Mouse (Mus musculus) thymus, adult 2 months (tissue): ENCODE measurements around the gene Cytip. TPM values are rescaled to one million over a fixed set of nuclear protein-coding genes. Genes with fewer than 3 reads are reported as not detected.

Experiments used
- DNase-seq: peaks from one replicate; pipeline ENCODE4 v3.0.0; 2021
- H3K27ac ChIP-seq: fragments of 200-500 bp; 2 replicates; pipeline ENCODE4 v1.5.1; 2012; ENCODE audit warnings: low read length, control low read depth; ENCODE audit not compliant: control insufficient read depth, insufficient read depth
- H3K27me3 ChIP-seq: fragments of 200-500 bp; 2 replicates; pipeline ENCODE4 v1.6.1; 2012; ENCODE audit warnings: mild to moderate bottlenecking, low read length, moderate library complexity, mixed read lengths; ENCODE audit not compliant: control insufficient read depth, insufficient read depth
- H3K36me3 ChIP-seq: fragments of 200-500 bp; 2 replicates; pipeline ENCODE4 v1.6.1; 2012; ENCODE audit warnings: mild to moderate bottlenecking, low read length, moderate library complexity; ENCODE audit not compliant: control insufficient read depth, insufficient read depth
- H3K4me1 ChIP-seq: fragments of 200-500 bp; replicated peaks from 2 replicates; pipeline ENCODE4 v1.6.1; 2012; ENCODE audit warnings: low read length; ENCODE audit not compliant: control insufficient read depth, insufficient read depth
- H3K4me3 ChIP-seq: fragments of 200-500 bp; 2 replicates; pipeline ENCODE4 v1.5.1; 2012; ENCODE audit warnings: mild to moderate bottlenecking, low read length, control low read depth, moderate library complexity; ENCODE audit not compliant: control insufficient read depth, insufficient read depth
- CTCF ChIP-seq: fragments of 200-500 bp; IDR thresholded peaks from 2 replicates; pipeline ENCODE4 v1.5.1; 2012; ENCODE audit warnings: mild to moderate bottlenecking, control low read depth, low read length, moderate library complexity, borderline replicate concordance; ENCODE audit not compliant: control insufficient read depth, poor library complexity, insufficient read depth; ENCODE audit errors: extremely low read depth
- POLR2A ChIP-seq: fragments of 200-500 bp; IDR thresholded peaks from 2 replicates; pipeline ENCODE4 v1.6.1; 2012; ENCODE audit warnings: mild to moderate bottlenecking, low read length, control low read depth, moderate library complexity; ENCODE audit not compliant: control insufficient read depth, poor library complexity, insufficient read depth; ENCODE audit errors: extremely low read depth
- WGBS: fragments of 180-500 bp; shearing (Covaris S2); methylation state at CpG from one replicate; pipeline ENCODE4 v1.1.7; 2018; 5-methylcytosine and 5-hydroxymethylcytosine counted together
- polyA plus RNA-seq: library from polyadenylated mRNA; depleted of rRNA; stranded (reverse); fragments of >200 nt; gene quantifications from 2 replicates; pipeline ENCODE4 v1.2.3, GENCODE M21; 2012

The Cytip gene
- polyA plus RNA-seq, 1 experiment, result 293 TPM

GRCm38 (mm10) chr2:58158107-58158506 lies 37.2 kb downstream of the Cytip start:
- 13% methylated on average over 2 of the region's 2 CpGs for WGBS
- H3K27me3 ChIP-seq, result no peaks in the 10 kb centered on the region
- H3K36me3 ChIP-seq, result 0 out of 2 replicates have a peak, but pooled peaks cover 3% of the 10 kb centered on the region
- no peak for TF ChIP-seq POLR2A
- no peak for TF ChIP-seq CTCF
- no peak for DNase-seq
- peak overlapping the region; percentile 91 for H3K27ac ChIP-seq
- H3K4me3 ChIP-seq, result peak overlapping the region; percentile 13; the same call in 1 of the 2 replicates
- H3K4me1 ChIP-seq, result peaks cover 13% of the 10 kb centered on the region

GRCm38 (mm10) chr2:58157466-58157865 lies 37.9 kb downstream of the Cytip start:
- H3K4me3 ChIP-seq, result no peak overlapping the region
- TF ChIP-seq CTCF, result no peak
- TF ChIP-seq POLR2A, result no peak

GRCm38 (mm10) chr2:58156495-58157392 lies 38.6 kb downstream of the Cytip start:
- Histone ChIP-seq H3K4me3 (no peak overlapping the region; the same call in 1 of the 2 replicates), H3K4me1 (peaks cover 13% of the 10 kb centered on the region), H3K36me3 (peaks cover 9% of the 10 kb centered on the region; the same call in 1 of the 2 replicates), H3K27ac (peak overlapping the region; percentile 98), H3K27me3 (no peaks in the 10 kb centered on the region)
- TF ChIP-seq CTCF, result no peak
- no peak for TF ChIP-seq POLR2A
- DNase-seq, result peak; percentile 81
- WGBS, result 7% methylated on average over 5 of the region's 5 CpGs

More at GRCm38 (mm10) chr2:58157466-58157865, 37.9 kb downstream of the Cytip start:
- peak overlapping the region; percentile 55; the same call in 1 of the 2 replicates for H3K27ac ChIP-seq
- peaks cover 6% of the 10 kb centered on the region; the same call in 1 of the 2 replicates for H3K36me3 ChIP-seq
- DNase-seq, result no peak
- no peaks in the 10 kb centered on the region for H3K27me3 ChIP-seq
- 7% methylated on average over 5 of the region's 5 CpGs for WGBS
- peaks cover 11% of the 10 kb centered on the region for H3K4me1 ChIP-seq

- Histone ChIP-seq H3K27ac (peak overlapping the region; percentile 98), H3K4me1 (peaks cover 11% of the 10 kb centered on the region)
These were observed 39.3 kb downstream of the Cytip start for GRCm38 (mm10) chr2:58156108-58156415.

GRCm38 (mm10) chr2:58155271-58156107 lies 39.8 kb downstream of the Cytip start:
- WGBS, result 12% methylated on average over 7 of the region's 7 CpGs

More at GRCm38 (mm10) chr2:58156108-58156415, 39.3 kb downstream of the Cytip start:
- H3K27me3 ChIP-seq, result no peaks in the 10 kb centered on the region
- TF ChIP-seq CTCF, result no peak
- TF ChIP-seq POLR2A, result no peak
- WGBS, result 9% methylated on average over 5 of the region's 5 CpGs
- peaks cover 10% of the 10 kb centered on the region; the same call in 1 of the 2 replicates for H3K36me3 ChIP-seq
- no peak for DNase-seq
- peak overlapping the region; percentile 37 for H3K4me3 ChIP-seq

GRCm38 (mm10) chr2:58154555-58154954 lies 40.8 kb downstream of the Cytip start:
- Histone ChIP-seq H3K36me3 (peaks cover 24% of the 10 kb centered on the region), H3K27ac (peak overlapping the region; percentile 76), H3K27me3 (no peaks in the 10 kb centered on the region), H3K4me3 (no peak overlapping the region), H3K4me1 (peaks cover 11% of the 10 kb centered on the region)
- DNase-seq, result no peak
- 63% methylated on average over 1 of the region's 1 CpGs for WGBS
- no peak for TF ChIP-seq CTCF
- TF ChIP-seq POLR2A, result no peak

More at GRCm38 (mm10) chr2:58155271-58156107, 39.8 kb downstream of the Cytip start:
- Histone ChIP-seq H3K4me1 (peaks cover 11% of the 10 kb centered on the region), H3K4me3 (no peak overlapping the region), H3K27ac (peak overlapping the region; percentile 98), H3K27me3 (no peaks in the 10 kb centered on the region), H3K36me3 (peaks cover 15% of the 10 kb centered on the region)
- peak; percentile 49 for DNase-seq
- TF ChIP-seq CTCF (no peak), POLR2A (no peak)
